Mouse (Mus musculus) hindbrain, embryonic 12.5 days (tissue): Measurements from ENCODE around the gene Gna14. TPM values are rescaled to one million over a fixed set of nuclear protein-coding genes. Genes with fewer than 3 reads are reported as not detected.
A peak's percentile ranks its signal among the peaks of the same experiment; 100 is the strongest.

Source experiments
- ATAC-seq: fragments of 200-750 bp; cut with Nextera tagmentation; 2 replicates; pipeline ENCODE4 v1.8.0; 2017; ENCODE audit warnings: moderate TSS enrichment; ENCODE audit not compliant: low FRiP score
- H3K27ac ChIP-seq: fragments of 300-500 bp; sonication (generic); 2 replicates; pipeline ENCODE4 v1.5.1; 2016; ENCODE audit warnings: mild to moderate bottlenecking
- H3K27me3 ChIP-seq: fragments of 300-500 bp; sonication (generic); 2 replicates; pipeline ENCODE4 v1.6.1; 2016; ENCODE audit warnings: mild to moderate bottlenecking
- H3K36me3 ChIP-seq: fragments of 300-500 bp; sonication (generic); 2 replicates; pipeline ENCODE4 v1.6.1; 2016; ENCODE audit warnings: mild to moderate bottlenecking
- H3K4me1 ChIP-seq: fragments of 300-500 bp; sonication (generic); 2 replicates; pipeline ENCODE4 v1.6.1; 2016
- H3K4me2 ChIP-seq: fragments of 300-500 bp; sonication (generic); replicated peaks from 2 replicates; pipeline ENCODE4 v1.6.1; 2016; ENCODE audit warnings: mild to moderate bottlenecking
- H3K4me3 ChIP-seq: fragments of 300-500 bp; sonication (generic); 2 replicates; pipeline ENCODE4 v1.5.1; 2016; ENCODE audit warnings: mild to moderate bottlenecking
- H3K9ac ChIP-seq: fragments of 300-500 bp; sonication (generic); 2 replicates; pipeline ENCODE4 v1.6.1; 2016; ENCODE audit warnings: mild to moderate bottlenecking, moderate library complexity
- H3K9me3 ChIP-seq: fragments of 300-500 bp; sonication (generic); replicated peaks from 2 replicates; pipeline ENCODE4 v1.6.1; 2016; ENCODE audit warnings: mild to moderate bottlenecking
- WGBS: fragments of 180-500 bp; shearing (Covaris S2); methylation state at CpG from one replicate; pipeline ENCODE4 v1.1.7; 2016; 5-methylcytosine and 5-hydroxymethylcytosine counted together
- polyA plus RNA-seq: library from polyadenylated mRNA; unstranded; fragments of >200 nt; fragmentation: Nextera tagmentation; extraction: Ambion mirVana; gene quantifications from 2 replicates; pipeline ENCODE4 v1.2.1, GENCODE M21; 2016

Gene Gna14
- polyA plus RNA-seq, 1 experiment from 2014 or later = 0.80 TPM

DNA sequence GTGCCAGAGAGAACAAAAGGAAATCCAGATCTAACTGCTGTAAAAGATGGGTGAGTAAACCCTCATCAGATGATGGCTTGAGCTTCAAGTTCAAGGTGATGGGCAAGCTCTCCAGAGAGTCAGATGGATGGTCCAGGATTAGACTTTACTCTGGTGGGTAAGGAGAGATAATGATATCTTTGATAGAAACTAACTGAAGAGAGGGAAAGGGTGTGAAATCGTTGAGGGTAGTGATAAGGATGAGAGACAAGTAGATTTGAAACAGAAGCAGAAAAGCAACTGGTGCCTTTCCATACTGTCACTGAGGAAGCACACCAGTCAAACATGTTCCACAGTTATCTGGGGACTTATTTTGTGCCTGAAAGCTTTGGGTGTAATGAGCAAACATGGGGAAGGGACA is 56.9 kb downstream of the Gna14 start:
- H3K27ac ChIP-seq = no peak overlapping the region
- no peak for ATAC-seq
- no peaks in the 10 kb centered on the region for H3K36me3 ChIP-seq
- H3K27me3 ChIP-seq = 0 out of 2 replicates have a peak, but pooled peaks cover 4% of the 10 kb centered on the region
- no peaks in the 10 kb centered on the region for H3K9me3 ChIP-seq
- no peak overlapping the region for H3K4me2 ChIP-seq
- 0 out of 2 replicates have a peak, but pooled peaks cover 5% of the 10 kb centered on the region for H3K4me1 ChIP-seq
- H3K4me3 ChIP-seq = no peak overlapping the region
- H3K9ac ChIP-seq = no peak overlapping the region
- WGBS = 72% methylated on average over 1 of the region's 1 CpGs

DNA sequence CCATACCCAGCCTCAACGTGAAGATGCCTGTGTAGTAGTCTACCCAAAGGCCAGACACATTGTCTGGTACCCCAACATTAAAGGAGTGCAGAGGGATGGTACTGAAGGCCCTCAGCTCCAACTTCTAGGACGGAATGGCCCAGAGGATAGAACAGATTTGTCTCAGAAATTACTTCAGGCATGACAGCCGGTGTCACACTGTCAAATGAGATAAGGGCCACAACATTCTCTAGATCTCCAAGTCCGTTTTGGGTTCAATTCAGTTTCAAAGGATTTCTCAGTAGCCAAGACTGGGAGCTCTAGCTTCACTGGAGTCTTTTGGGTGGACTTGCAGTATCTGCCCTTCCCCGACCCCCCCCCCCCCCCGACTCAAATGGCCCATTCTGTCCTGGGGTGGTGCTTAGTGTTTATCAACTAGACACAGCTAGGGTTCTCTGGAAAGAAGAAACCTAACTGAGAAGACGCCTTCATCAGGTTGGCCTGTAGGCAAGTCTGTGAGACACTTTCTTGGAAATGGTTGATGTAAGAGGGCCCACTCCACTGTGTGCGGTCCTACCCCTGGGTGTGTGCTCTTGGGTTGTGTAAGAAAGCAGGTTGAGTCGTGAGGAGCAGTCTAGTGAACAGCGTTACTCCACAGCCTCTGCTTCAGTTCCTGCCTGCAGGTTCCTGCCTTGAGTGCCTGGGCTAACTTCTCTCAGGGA is 59.4 kb downstream of the Gna14 start:
- H3K36me3 ChIP-seq = no peaks in the 10 kb centered on the region
- H3K4me1 ChIP-seq = 0 out of 2 replicates have a peak, but pooled peaks cover 5% of the 10 kb centered on the region
- H3K4me3 ChIP-seq = no peak overlapping the region
- no peak overlapping the region for H3K9ac ChIP-seq
- H3K9me3 ChIP-seq = no peaks in the 10 kb centered on the region
- H3K27me3 ChIP-seq = 0 out of 2 replicates have a peak, but pooled peaks cover 4% of the 10 kb centered on the region
- ATAC-seq = no peak
- H3K27ac ChIP-seq = no peak overlapping the region
- H3K4me2 ChIP-seq = no peak overlapping the region
- WGBS = 93% methylated on average over 10 of the region's 10 CpGs

DNA sequence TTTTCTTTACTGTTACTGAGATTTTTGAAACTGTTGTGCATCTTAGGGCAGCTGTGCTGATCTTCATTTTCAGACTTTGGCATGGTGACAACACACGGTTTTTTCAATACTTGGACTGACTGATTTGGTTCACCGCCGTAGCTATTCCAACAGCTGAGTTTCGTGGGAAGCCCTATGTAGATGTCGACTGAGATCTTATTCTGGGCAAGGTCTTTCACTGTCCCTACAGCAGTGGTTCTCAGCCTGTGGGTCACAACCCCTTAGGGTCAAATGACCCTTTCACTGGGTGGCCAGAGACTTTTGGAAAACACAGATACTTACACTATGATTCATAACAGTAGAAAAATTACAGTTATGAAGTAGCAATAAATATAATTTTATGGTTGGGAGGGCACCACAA is 60.5 kb downstream of the Gna14 start:
- Histone ChIP-seq H3K9ac (no peak overlapping the region), H3K4me3 (no peak overlapping the region), H3K27me3 (0 out of 2 replicates have a peak, but pooled peaks cover 4% of the 10 kb centered on the region), H3K4me2 (no peak overlapping the region), H3K4me1 (0 out of 2 replicates have a peak, but pooled peaks cover 5% of the 10 kb centered on the region), H3K27ac (no peak overlapping the region), H3K36me3 (no peaks in the 10 kb centered on the region), H3K9me3 (no peaks in the 10 kb centered on the region)
- ATAC-seq = no peak
- 83% methylated on average over 5 of the region's 5 CpGs for WGBS

DNA sequence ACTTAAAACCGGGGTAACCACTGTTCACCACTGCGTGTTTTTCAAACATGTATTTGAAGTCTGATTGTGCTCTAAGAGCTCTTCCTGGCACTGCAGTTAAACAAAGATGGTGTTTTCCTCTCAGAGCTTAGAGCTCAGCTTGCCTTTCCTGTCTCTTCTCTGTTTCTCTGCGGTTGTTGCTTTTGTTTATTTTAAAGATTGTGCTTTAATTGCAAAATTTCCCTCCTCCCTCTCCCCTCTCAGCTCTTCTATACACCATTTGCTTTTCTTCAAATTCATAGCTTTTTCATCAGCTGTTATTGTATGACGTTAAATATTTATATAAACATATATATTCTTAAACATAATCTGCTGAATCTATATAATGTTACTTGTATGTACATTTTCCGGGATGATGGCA is 66.5 kb downstream of the Gna14 start:
- Histone ChIP-seq H3K4me3 (no peak overlapping the region), H3K27me3 (peaks cover 8% of the 10 kb centered on the region; the same call in 1 of the 2 replicates), H3K36me3 (no peaks in the 10 kb centered on the region), H3K4me2 (no peak overlapping the region), H3K9me3 (no peaks in the 10 kb centered on the region), H3K27ac (no peak overlapping the region), H3K4me1 (peaks cover 9% of the 10 kb centered on the region), H3K9ac (no peak overlapping the region)
- ATAC-seq = no peak
- WGBS = 74% methylated on average over 5 of the region's 5 CpGs

DNA sequence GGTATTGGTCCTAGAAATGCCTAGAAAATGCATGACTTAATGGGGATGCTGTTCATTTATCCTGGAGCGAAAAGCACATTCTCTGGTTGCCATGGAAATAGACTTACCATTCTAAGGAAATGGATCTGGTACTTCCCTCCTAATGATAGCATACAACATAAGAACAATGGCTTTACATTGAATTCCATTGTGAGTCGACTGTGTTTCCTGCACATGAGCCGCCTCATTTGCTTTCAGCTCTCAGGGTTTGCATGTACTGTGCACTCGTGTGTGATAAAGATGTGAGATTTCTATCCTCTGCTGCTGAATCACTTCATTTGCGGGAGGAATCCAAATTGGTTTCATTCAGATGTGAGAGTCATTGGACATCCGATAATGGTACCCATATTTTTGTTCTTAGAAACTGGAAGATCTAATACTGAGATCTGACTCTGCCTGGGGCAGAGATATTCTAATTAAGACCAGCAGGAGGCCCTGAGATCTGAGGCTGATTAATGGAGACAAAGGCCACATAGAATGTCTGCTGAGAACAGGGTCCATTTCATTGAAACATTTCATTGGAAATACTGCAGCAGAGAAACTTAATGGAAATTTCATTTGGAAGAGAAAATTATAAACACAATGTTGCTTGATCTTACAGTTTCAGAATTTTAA is 71.3 kb downstream of the Gna14 start:
- H3K27me3 ChIP-seq = peaks cover 20% of the 10 kb centered on the region
- WGBS = 21% methylated on average over 6 of the region's 6 CpGs
- no peak overlapping the region; the same call in 1 of the 2 replicates for H3K4me2 ChIP-seq
- no peaks in the 10 kb centered on the region for H3K36me3 ChIP-seq
- ATAC-seq = peak; percentile 95
- peaks cover 13% of the 10 kb centered on the region for H3K4me1 ChIP-seq
- no peak overlapping the region for H3K4me3 ChIP-seq
- H3K9me3 ChIP-seq = no peaks in the 10 kb centered on the region; the same call in 1 of the 2 replicates
- H3K9ac ChIP-seq = no peak overlapping the region
- peak overlapping the region; percentile 77 for H3K27ac ChIP-seq

DNA sequence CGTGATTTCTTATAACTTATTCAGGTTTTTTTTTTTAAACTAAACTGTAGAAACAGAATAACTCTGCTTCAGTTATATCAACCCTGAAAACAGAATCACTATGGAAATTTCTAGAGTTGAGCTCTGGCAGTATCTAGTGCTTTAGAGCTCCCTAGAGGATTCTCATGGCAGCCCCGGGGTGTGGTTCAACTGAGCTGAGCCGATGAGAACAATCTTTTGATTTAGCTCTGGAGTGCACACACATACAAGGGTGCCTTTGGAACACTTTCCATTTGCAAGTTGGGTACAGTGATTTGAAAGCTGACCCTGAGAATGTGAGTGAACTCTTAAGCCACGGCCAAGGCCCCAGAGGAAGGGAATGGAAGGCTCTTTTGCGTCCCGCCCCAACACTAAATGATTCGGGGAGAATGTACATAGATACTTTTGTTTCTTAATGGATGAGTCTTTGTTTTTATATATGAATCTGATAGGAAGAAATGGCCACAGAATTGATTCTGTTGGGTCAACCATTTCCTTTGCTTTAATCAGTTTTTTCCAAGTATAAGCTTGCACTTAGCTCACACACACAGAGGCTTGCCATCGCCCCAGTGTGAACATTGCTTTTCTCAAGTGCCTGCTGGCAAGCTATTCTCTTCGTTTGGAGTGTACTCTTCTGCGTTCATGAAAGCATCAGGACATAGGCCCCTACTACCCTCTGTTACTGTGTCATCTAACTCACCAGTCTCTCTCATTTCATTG is 75.0 kb downstream of the Gna14 start:
- Histone ChIP-seq H3K27ac (no peak overlapping the region), H3K9me3 (no peaks in the 10 kb centered on the region; the same call in 1 of the 2 replicates), H3K27me3 (peaks cover 18% of the 10 kb centered on the region), H3K9ac (no peak overlapping the region), H3K4me1 (peaks cover 13% of the 10 kb centered on the region), H3K4me2 (no peak overlapping the region), H3K4me3 (no peak overlapping the region), H3K36me3 (no peaks in the 10 kb centered on the region)
- no peak for ATAC-seq
- 88% methylated on average over 10 of the region's 10 CpGs for WGBS

DNA sequence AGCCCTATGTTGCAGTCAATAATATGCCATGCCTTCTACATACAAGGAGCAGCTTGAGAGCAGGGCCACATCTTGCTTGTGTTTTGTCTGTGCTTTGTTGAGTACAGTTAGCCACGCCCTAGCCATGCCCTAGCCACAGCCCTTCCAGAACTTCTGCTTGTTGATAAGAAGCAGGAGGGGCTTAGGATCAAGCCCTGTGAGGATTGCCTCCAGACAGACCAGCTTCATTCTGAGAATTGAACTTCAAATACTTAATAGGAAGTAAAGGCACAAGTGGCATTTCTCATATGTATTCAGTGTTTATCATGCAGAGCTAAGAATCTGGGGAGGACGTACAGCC is 75.5 kb downstream of the Gna14 start:
- 76% methylated on average over 2 of the region's 2 CpGs for WGBS
- peaks cover 11% of the 10 kb centered on the region for H3K4me1 ChIP-seq
- no peak overlapping the region for H3K9ac ChIP-seq
- H3K4me2 ChIP-seq = no peak overlapping the region
- ATAC-seq = no peak
- no peaks in the 10 kb centered on the region; the same call in 1 of the 2 replicates for H3K9me3 ChIP-seq
- H3K36me3 ChIP-seq = no peaks in the 10 kb centered on the region
- H3K27ac ChIP-seq = no peak overlapping the region
- peaks cover 18% of the 10 kb centered on the region for H3K27me3 ChIP-seq
- no peak overlapping the region for H3K4me3 ChIP-seq

DNA sequence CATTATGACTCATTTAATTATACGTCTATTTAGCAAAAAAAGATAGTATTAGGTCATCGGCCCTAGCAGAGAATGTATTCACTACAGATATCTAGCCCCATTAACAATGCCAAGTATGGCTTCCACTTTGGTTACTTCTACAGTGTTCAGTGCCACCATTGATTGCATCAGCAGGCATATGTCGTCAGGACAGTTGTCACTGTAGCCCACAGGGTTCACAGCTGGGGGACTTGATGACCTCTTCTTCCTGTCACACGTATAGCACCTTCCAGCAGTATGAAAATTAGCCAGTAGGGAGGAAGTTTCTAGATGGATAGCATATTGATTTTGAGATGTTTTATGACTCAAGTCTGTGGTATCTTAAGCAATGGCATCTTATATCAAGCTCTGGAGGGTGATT is 78.6 kb downstream of the Gna14 start:
- H3K4me3 ChIP-seq = no peak overlapping the region

DNA sequence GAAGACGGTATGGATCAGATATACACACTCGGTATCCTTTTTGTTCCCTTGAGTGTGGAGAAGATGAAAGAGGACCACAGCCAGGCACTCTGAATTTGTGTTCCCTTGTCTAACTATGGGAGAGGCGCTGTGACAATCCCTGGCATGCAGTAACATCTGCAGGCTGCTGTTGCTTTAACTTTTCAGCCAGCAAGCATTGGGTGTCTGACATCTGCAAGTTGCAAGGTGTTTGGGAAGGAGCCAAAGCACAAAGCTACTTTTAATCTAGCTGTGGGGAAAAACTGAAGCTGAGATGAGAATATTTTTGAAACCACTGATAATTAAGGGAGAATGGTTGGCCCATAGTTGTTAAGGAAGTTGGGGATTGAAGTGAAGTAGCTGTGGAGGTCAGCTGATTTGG is 83.0 kb downstream of the Gna14 start:
- 73% methylated on average over 3 of the region's 3 CpGs for WGBS
- ATAC-seq = no peak
- H3K4me3 ChIP-seq = no peak overlapping the region

More for the DNA sequence above, 78.6 kb downstream of the Gna14 start:
- WGBS = 86% methylated on average over 4 of the region's 4 CpGs
- ATAC-seq = no peak
- H3K9ac ChIP-seq = no peak overlapping the region
- H3K4me1 ChIP-seq = no peaks in the 10 kb centered on the region
- H3K4me2 ChIP-seq = no peak overlapping the region
- no peak overlapping the region for H3K27ac ChIP-seq
- H3K36me3 ChIP-seq = no peaks in the 10 kb centered on the region
- no peaks in the 10 kb centered on the region for H3K9me3 ChIP-seq
- H3K27me3 ChIP-seq = peaks cover 15% of the 10 kb centered on the region

DNA sequence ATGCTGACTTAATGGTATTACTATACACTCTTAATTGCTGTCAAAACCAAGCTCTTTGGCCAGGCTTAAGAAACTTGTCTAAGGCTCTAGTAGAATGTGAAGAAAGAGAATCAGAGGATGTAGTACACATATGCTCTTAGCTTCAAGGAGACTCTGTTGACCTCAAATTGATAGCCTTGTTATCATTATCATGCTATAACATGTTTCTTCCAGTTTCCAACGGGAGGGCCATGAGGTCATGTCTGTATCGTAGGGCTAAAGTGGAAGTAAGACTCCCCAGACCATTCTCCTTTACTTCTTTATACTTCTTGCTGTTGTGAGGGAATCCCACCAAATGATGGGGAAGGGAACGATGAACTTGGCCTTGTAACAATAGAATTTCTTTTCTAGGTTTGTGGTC is 85.0 kb downstream of the Gna14 start:
- H3K27me3 ChIP-seq = no peaks in the 10 kb centered on the region
- H3K36me3 ChIP-seq = no peaks in the 10 kb centered on the region
- whole genome bisulfite sequencing = 96% methylated on average over 3 of the region's 3 CpGs
- no peaks in the 10 kb centered on the region for H3K4me1 ChIP-seq
- no peak overlapping the region for H3K4me2 ChIP-seq
- no peak overlapping the region for H3K4me3 ChIP-seq
- H3K9me3 ChIP-seq = no peaks in the 10 kb centered on the region
- ATAC-seq = no peak
- H3K27ac ChIP-seq = no peak overlapping the region
- H3K9ac ChIP-seq = no peak overlapping the region

More for the DNA sequence above, 83.0 kb downstream of the Gna14 start:
- Histone ChIP-seq H3K27ac (no peak overlapping the region), H3K4me2 (no peak overlapping the region), H3K4me1 (no peaks in the 10 kb centered on the region), H3K36me3 (no peaks in the 10 kb centered on the region), H3K9ac (no peak overlapping the region), H3K27me3 (no peaks in the 10 kb centered on the region), H3K9me3 (no peaks in the 10 kb centered on the region)

DNA sequence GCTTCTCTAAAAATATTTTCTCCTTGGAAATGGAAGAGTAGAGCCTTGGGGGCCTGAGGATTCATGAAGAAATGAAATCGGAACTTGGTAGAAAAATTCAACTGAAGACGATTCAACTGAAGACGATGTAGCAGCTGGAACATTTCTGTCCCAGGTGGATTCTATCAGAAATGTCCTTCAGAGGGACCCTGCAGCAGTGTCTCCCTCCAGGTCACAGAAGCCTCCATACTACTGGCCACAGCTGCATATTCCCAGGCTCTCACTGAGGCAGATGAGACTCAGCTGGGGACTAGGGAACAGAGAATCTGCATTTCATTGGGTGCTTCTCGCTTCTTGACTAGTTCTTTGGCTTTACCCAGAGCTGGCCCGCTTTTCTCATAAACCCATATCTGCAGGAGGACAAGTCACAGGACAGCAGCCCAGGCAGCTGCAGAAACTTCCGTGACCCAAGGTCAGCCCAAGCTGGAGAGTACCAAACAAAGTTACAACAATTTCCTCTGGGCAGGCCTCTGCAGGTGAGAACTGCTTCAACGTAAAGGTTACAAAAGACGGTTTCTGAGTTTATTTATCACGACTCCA is 90.8 kb downstream of the Gna14 start:
- H3K4me1 ChIP-seq = peaks cover 3% of the 10 kb centered on the region; the same call in 1 of the 2 replicates
- H3K27ac ChIP-seq = no peak overlapping the region
- no peaks in the 10 kb centered on the region for H3K36me3 ChIP-seq
- ATAC-seq = no peak
- no peak overlapping the region for H3K4me3 ChIP-seq
- WGBS = 83% methylated on average over 9 of the region's 9 CpGs
- H3K4me2 ChIP-seq = no peak overlapping the region
- no peaks in the 10 kb centered on the region for H3K27me3 ChIP-seq
- no peaks in the 10 kb centered on the region for H3K9me3 ChIP-seq
- no peak overlapping the region for H3K9ac ChIP-seq

DNA sequence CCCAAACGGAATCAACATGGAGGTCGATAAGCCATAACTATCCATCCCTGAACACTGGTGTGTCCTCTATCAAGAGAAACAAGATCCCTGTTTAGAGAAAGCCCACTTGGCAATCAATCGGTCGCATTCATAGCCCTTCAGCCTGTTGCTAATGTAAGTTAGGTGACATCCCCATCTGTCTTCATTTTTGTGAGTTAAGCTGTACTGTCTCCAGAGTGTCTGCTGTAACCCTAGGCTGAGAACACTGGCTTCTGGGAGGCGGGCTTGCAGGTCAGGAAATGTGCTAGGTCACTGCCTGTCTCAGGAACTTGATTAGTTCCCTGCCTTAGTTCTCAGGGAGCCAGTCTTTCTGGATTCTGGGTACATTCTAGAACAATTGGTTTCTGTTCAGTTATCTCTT is 91.5 kb downstream of the Gna14 start:
- no peak for ATAC-seq
- 73% methylated on average over 5 of the region's 5 CpGs for WGBS

More for the DNA sequence above, 91.5 kb downstream of the Gna14 start:
- H3K36me3 ChIP-seq = no peaks in the 10 kb centered on the region
- H3K4me1 ChIP-seq = peaks cover 3% of the 10 kb centered on the region; the same call in 1 of the 2 replicates
- no peak overlapping the region for H3K9ac ChIP-seq
- H3K4me3 ChIP-seq = no peak overlapping the region
- H3K27me3 ChIP-seq = no peaks in the 10 kb centered on the region
- H3K4me2 ChIP-seq = no peak overlapping the region
- no peaks in the 10 kb centered on the region for H3K9me3 ChIP-seq
- H3K27ac ChIP-seq = no peak overlapping the region
